Mouse (Mus musculus) heart, postnatal 36 days (tissue): ENCODE data around the gene Tiam1. TPM values are rescaled to one million over a fixed set of nuclear protein-coding genes. Genes with fewer than 3 reads are reported as not detected.

Source experiments
- DNase-seq, 2 experiments: peaks; one replicate each; pipeline ENCODE4 v3.0.0; 2021 to 2022
- intact Hi-C: fragments of 180-260 bp; cut with DNase I; formaldehyde crosslinking; loops from one replicate; pipeline ENCODE4 v1.15.1; 2025
- total RNA-seq, 2 experiments: library from RNA; stranded (reverse); gene quantifications; 2 replicates each; pipeline ENCODE4 v1.2.3; 2021

Gene Tiam1
- total RNA-seq, 2 experiments from 2014 or later = 4.8 to 6.1 TPM

- intact Hi-C loops = no loop called here
- DNase-seq = no peak
These were observed 73.5 kb downstream of the Tiam1 start for GRCm38 (mm10) chr16:90070104-90070503.

- intact Hi-C loops = no loop called here
These were observed 74.4 kb downstream of the Tiam1 start for GRCm38 (mm10) chr16:90069197-90069596.

DNA sequence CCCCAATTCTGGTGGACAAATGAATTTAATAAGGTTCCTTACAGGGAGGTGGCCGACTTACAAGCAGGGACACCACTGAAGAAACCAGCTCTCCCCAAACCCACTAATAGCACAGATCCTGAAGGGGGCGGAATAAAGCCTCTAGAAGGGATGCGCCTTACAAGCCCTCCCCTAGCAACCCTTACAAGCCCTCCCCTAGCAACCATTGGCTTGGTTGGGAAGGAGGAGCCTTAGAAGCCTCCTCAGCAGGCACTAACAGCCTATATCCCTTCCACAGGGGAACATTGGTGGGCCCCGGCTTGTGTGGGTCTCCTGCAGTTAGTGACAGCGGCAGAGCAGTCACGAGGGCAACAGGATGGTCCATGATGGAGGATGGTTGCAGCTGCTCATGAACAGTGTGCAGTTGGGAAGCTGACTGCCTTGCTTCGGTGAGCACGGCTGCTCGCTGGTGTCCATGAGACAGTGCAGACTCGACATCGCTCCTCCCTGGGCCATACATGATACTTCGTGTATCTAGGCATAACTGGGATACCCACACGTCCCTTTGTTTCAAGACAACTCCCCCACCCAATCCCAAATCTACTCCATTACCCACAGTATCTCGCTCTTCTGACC lies 90.6 kb downstream of the Tiam1 start:
- intact Hi-C loops = no loop called here
- DNase-seq = no peak

More at GRCm38 (mm10) chr16:90069197-90069596, 74.4 kb downstream of the Tiam1 start:
- DNase-seq = no peak

- intact Hi-C loops = no loop called here
- DNase-seq = no peak
These were observed 91.2 kb downstream of the Tiam1 start for GRCm38 (mm10) chr16:90052409-90052808.

DNA sequence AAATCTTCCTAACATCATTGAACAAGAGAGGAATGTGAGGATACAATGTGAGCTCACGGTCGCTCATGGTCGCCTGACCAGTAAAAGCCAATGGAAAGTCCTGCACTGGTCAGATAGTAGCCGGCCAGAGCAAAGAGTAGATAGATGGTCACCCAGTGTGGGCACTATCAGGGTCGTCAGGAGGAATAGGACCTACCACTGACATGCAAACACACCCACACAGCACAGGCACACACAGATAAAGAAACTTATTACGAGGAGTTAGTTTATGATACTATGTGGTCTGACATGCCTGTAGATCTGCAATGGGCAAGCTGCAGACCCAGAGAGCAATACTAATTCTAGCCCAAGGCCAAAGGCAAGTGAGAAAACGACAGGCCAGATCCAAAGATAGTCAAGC lies 92.5 kb downstream of the Tiam1 start:
- intact Hi-C loops = no loop called here

GRCm38 (mm10) chr16:90047841-90048240 lies 95.7 kb downstream of the Tiam1 start:
- DNase-seq = no peak
- intact Hi-C loops = no loop called here

More for the DNA sequence above, 92.5 kb downstream of the Tiam1 start:
- DNase-seq = no peak

DNA sequence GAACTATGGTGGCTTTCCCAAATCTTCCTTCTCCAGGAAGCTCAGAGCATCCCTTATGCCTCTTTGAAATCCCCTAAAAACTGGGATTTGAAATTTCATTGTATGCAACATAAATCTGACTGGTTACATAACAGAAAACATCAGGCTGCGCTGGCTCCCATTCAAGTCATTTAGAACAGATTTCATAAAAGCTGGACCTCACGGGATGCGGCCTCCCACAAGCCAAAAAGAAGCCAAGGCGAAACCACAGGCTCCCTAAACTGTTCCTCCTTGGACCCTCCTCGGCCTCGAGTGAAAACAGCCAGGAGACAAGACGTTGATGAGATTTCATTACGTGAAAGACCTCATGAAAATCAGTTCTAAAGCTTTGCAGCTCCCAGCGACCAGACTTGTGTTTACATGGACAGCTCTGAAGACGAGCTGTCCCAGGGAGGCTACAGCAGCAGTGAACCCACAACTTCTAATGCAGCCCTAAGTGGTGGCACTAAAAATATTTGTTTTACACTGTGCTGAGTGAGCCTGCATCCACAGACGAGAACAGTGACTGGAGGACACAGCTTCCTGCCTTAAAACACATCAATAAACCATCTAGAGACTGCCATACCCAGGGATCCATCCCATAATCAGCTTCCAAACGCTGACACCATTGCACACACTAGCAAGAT lies 96.9 kb downstream of the Tiam1 start:
- DNase-seq = peak; percentile 13 to 24

GRCm38 (mm10) chr16:90045611-90046010 lies 98.0 kb downstream of the Tiam1 start:
- intact Hi-C loops = no loop called here
- DNase-seq = no peak

More for the DNA sequence above, 96.9 kb downstream of the Tiam1 start:
- intact Hi-C loops = no loop called here

DNA sequence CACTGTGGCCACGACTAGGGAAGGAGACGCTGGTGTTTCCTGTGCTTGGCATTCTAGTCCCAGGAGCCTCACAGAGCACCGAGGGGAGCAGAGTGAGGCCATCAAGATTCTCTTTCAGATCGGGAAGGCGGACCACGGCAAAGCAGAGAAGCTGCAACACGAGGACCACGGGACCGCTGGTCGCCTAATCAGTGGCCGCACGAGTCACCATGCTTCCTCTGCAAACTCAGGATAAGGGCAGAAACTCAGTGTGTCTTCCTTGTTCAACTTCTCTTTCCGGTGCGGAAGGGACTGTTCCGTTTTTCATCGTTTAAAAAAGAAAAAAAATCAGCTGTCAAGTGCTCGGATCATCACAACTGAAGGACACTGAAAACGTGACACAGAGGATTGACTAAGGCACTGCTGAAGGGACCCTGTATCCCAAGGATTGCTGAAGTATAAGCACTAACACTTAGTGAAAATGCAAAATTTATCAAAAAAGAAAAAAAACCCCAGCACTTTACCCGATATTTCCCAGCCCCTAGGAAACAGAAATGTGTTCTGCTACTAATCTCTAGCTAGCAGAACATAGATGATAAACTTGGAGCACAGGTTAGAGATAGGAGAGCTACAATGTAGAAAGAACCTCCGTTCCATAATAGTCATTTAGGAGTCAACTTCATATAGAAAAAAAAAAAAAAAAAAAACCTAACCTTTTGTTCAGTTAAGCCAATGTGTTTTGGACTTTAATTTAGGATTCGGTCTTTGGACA lies 99.4 kb downstream of the Tiam1 start:
- peak; percentile 13 to 21 for DNase-seq
- intact Hi-C loops = no loop called here

GRCm38 (mm10) chr16:90042874-90043273 lies 100.7 kb downstream of the Tiam1 start:
- intact Hi-C loops = no loop called here
- no peak for DNase-seq

DNA sequence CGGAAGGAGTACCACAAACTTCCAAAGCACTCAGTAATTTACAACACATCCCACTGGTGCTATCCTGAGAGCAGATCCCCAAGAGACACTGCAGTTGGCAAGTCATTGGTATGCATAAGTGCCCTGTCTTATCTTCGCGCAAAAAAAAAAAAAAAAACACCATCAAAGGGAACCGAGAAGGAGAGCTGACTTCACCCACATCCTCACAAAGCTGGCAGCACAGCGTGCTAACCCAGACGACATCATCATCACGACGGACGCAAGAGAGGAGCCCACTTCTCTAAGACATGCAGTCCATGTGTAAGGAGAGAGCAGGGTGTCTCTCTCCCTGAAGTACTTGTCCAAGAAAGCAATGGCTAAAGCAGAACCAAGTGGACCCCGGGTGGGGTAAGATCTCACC lies 101.2 kb downstream of the Tiam1 start:
- intact Hi-C loops = no loop called here
- DNase-seq = no peak

DNA sequence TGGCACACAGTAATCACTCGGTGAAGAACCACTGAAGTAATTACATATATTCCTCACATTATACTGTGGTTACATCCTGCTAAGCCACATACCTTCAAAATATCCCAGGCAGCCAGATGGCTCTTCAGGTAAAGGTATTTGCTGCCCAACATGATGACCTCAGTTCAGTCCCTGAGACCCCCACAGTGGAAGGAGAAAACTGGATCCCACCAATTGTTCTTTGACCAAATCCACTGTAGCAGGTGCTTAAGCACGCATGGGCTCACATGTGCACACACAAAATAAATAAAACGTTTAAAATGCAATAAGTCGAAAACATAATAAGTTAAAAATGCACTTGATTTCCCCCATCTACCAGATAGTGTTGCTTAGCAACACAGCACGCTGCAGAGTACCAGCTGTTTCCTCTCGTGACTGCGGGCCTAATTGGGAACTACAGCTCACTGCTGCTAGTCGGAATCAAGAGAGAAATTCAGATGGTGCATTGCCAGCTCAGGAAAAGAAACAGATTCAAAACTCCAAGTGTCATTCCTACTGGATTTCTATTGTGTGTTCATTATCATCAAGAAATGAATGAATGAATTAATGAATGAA lies 102.7 kb downstream of the Tiam1 start:
- no peak for DNase-seq
- intact Hi-C loops = no loop called here

DNA sequence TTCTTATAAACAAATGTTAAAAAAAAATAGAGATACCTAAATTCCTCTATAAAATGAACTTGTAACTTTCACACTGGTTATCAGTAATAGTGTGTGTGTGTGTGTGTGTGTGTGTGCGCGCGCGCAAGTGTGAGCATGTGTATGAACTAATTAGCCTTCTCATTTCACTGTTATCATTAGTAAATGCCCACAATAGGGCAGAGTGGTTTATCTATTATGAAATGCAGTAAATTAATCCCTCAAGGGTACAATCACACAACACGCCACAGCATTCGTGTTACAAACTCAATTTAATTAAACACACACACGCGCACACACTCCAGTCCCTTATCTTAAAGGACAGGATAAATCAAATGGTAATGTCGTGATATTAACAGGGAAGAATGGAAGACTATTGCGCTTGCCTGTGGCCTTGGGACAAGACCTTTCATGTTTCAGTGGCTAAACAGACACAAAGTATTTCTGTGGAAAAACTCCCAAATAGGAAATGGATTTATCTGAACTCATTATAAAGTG lies 107.9 kb downstream of the Tiam1 start:
- DNase-seq = no peak
- intact Hi-C loops = no loop called here

- intact Hi-C loops = no loop called here
These were observed 113.2 kb downstream of the Tiam1 start for GRCm38 (mm10) chr16:90030355-90030754.

GRCm38 (mm10) chr16:90027886-90028285 lies 115.7 kb downstream of the Tiam1 start:
- intact Hi-C loops = no loop called here
- no peak for DNase-seq

More at GRCm38 (mm10) chr16:90030355-90030754, 113.2 kb downstream of the Tiam1 start:
- no peak for DNase-seq

DNA sequence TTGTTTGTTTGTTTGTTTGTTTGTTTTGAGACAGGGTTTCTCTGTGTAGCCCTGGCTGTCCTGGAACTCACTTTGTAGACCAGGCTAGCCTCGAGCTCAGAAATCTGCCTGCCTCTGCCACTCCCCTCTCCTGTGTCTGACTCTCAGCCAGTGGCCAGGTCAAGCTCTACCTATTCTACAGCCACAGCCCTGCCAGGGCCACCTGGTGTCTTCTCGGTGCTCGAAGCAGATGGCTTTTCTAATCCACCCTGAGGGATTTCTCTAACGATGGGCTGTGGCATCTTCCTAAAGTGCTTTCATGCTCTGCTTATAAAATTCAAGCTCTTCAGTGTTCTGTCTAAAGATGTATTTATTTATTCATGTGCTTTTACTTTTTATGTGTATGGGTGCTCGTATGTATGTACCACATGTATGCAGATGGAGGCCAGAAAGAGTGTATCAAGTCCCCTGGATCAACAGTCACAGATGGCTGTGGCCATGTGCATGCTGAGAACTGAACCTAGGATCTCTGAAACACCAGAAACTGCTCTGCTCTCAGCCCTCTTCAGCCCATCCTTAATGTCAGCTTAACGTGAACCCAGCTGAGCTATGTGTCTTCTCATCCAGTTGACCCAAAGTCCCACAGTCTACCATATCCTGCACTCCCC lies 117.9 kb downstream of the Tiam1 start:
- DNase-seq = no peak
- intact Hi-C loops = no loop called here

DNA sequence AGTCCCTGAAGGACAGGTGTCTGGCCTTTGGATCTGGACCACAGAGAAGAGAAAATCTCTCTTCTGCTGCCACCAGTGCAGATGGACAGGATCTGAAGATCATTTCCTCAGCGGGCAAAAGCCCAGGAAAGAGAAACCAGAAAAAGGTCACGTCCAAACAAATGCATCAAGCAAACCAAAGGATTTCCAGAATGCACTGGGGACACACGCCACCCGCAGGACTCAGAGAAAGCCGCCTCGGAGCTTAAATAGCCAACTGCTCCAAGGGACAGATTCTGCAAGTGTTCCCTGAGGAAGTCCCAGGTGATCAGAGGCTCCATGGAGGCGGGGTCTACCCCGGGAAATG lies 119.9 kb downstream of the Tiam1 start:
- intact Hi-C loops = no loop called here
- no peak for DNase-seq

- intact Hi-C loops = no loop called here
- DNase-seq = no peak
These were observed 120.5 kb downstream of the Tiam1 start for GRCm38 (mm10) chr16:90022932-90023664.

DNA sequence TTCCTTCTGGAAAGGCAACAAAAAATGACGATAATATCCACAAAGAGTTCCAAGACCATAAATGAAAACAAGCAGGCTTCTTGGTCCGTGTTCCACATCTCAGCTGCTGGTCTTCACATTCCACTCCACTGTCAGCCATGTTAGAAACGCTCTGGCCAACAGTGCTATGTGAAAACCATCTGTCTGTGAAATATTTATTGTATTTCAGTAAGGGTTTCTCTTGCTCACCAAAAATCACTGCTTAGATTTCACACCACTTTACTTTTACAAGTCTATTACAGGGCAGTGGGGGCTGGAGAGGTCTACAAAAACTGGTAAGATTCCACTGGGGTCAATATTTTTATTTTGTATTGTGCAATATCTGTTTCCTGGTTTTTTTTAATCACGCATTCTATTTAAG lies 127.5 kb downstream of the Tiam1 start:
- DNase-seq = peak in 1 of 2 experiments; percentile 17
- intact Hi-C loops = no loop called here

DNA sequence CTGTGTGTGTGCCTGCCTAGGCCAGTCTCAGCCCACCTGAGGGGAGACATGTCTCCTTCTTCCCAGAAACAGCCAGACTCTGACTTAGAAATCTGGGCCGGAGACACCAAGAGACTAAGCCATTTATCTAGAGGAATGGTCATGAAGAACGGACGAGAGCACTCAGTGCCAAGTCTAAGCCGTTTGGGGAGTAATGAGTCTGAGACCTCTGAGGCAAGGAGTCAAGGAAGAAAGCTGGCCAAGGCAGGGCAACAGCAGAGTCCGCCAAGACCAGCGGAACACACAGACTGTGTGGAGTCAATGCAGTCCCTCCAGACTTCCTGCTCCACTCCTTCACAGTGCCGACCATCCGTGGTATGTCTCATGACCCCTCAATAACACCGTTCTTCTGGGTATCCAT lies 129.0 kb downstream of the Tiam1 start:
- peak; percentile 30 to 37 for DNase-seq
- intact Hi-C loops = no loop called here
